Mouse (Mus musculus) megakaryocyte, embryonic 14.5 days (primary cell): ENCODE data around the gene Hpse.

Experiments used
- FLI1 ChIP-seq: IDR thresholded peaks from 2 replicates; pipeline ENCODE4 v1.6.1; 2012; ENCODE audit warnings: low read length, inconsistent platforms, mixed read lengths
- GATA1 ChIP-seq: IDR thresholded peaks from 3 replicates; pipeline ENCODE4 v1.6.1; 2012; ENCODE audit warnings: mixed read lengths, low read length, inconsistent platforms, borderline replicate concordance

DNA sequence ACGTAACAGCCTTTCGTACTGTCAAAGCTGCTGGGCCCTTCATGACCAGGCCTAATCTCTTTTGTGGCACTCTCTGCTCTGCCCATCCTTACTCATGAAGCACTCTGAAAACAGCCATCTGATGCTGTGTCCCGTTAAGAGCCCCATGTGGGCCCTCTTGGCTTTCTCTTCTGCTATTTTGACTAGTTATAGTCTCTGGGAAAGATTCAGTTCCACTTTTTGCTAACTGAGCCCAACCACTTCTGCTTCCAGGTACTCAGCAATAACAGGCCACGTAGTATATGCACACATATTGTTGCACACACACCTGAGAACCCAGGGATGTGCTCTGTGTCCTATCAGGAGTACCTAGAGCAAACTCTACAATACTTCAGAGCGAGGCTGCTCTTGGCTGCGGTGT, 56.5 kb downstream of the Hpse start:
- TF ChIP-seq GATA1 (no peak), FLI1 (no peak)
